Mouse (Mus musculus) spleen, postnatal 4 days (tissue): ENCODE data around the gene Kcnc3.
A peak's percentile ranks its signal among the peaks of the same experiment; 100 is the strongest.

Source experiments
- DNase-seq, 2 experiments: peaks; one replicate each; pipeline ENCODE4 v3.0.0; 2022; ENCODE audit warnings: low spot score in 2 of 2

Gene Kcnc3

DNA sequence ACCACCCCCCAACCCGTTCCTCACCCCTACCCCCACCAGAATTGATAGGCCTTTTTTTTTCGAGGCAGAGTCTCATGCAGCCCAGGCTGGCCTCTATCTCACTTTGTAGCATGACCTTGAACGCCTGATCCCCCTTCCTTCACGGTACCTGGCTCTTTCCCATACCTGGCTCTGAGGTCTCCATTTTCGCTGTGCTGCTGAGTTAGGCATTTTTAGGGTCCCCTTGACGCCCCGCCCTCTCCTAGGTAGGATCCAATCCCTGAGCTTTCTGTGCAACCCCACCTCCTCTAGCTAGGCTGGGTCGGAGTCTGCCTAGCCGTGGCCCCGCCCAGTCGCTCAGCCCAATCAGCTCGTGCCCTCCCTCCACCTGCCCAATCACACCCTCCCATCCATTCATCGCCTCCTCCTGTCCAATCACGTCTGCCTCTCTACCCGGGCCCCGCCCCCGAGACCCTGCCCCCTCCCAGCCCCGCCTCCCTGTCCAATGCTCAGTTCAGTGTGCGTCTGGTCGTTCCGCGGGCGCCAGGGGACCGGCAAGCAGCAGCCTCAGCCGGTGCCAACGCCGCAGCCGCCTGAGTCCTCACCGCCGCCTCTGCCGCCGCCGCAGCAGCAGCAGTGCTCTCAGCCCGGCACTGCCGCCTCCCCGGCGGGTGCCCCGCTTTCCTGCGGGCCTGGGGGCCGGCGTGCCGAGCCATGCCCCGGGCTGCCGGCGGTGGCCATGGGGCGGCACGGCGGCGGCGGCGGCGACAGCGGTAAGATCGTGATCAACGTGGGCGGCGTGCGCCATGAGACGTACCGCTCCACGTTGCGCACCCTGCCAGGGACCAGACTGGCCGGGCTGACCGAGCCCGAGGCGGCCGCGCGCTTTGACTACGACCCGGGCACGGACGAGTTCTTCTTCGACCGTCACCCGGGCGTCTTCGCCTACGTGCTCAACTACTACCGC is at the start of gene Kcnc3:
Kcnc3 (plus strand) TSS at position 263 of the 946 bp plus-strand sequence.
- DNase-seq = peak; percentile 84 to 90

DNA sequence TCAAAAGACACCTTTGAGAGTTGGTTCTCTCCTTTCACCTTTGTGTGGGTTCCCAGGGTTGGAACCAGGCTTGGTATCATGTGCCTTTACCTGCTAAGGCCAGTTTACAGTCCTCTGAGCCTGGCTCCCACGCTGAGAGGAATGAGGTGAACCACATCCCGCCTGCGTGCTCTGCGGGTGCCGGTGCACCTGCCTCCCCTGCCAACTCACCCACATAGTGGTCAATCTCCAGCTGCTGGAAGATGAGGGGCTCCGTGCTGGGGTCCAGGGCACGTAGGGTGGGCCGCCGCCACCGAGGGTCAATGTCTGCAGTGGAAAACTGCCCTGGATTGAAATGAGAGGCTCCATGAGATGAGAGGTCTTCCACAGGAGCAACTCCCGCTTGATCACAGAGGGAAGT is 47.9 kb upstream of the Kcnc3 start:
- no peak for DNase-seq

DNA sequence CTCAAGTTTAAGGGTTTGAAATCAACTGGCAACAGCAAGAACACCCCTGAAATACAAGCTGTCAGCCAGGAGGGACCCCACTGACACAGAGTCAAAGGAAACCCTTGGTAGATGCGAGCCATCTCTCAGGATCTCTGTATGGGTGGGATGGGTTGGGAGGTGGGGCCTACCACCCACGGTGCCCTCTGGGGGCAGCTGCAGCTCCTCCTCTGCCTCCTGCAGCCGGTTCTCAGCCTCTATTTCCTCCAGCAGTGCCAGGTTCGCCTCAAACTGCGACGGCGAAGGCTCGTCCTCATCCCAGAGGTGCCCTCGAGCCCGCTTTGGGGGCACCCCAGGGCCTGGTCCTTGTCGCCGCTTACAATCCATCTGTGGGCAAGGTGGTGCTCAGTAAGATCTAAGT is 47.4 kb upstream of the Kcnc3 start:
- DNase-seq = no peak

DNA sequence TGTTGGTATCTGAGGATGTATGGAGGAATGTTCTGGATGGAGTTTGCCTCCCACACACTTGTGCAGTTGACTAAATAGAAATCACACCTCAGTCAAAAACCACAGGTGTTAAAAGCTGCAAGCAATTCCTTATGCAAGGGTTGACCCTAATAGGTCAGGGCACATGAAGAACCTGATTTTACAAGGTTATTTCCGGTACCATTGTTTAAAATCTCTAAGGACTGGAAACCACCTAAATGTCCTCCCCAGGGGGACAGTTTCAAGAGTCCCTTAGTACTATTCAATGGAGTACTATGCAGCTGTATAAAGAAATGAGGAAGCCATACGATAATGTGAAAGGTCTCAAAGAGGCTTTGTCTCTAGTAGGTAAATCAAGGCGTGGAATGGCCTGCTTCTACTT is 44.2 kb upstream of the Kcnc3 start:
- DNase-seq = no peak

DNA sequence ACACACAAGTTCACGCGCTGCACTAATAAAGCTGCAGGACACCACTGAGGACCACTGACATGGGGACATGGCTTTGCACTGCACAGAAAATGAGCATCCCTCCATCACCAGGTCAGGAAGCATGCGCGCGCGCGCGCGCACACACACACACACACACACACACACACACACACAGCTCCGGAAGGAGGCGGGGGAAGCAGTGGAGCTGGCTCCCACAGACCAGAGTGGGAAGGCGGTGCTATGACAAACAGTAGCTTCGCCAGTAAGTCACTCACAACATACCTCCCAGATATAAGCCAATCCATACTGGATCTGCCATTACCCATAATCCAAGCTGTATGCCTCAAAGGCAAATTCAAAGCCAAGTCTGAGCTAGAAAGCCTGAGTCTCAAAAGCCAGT is 43.4 kb upstream of the Kcnc3 start:
- DNase-seq = no peak

DNA sequence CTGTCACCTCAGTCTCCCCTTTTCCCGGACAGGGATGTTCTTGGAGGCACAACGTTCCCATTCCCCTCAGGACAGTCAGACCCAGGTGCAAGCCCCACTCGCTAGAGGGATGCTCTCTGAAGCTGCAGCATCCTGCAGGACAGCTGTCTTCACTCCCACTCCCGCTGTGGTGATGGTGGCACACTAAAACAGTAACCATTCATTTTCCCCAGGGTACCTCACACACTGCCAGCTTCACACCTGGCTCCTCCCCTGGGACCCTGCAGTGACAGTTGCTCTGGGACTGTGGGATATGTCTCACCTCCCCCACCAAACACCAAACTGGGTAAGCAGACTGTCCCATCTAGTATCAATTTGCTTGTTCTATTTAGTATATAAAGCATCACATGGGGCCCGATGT is 42.7 kb upstream of the Kcnc3 start:
- DNase-seq = peak; percentile 44 to 69

DNA sequence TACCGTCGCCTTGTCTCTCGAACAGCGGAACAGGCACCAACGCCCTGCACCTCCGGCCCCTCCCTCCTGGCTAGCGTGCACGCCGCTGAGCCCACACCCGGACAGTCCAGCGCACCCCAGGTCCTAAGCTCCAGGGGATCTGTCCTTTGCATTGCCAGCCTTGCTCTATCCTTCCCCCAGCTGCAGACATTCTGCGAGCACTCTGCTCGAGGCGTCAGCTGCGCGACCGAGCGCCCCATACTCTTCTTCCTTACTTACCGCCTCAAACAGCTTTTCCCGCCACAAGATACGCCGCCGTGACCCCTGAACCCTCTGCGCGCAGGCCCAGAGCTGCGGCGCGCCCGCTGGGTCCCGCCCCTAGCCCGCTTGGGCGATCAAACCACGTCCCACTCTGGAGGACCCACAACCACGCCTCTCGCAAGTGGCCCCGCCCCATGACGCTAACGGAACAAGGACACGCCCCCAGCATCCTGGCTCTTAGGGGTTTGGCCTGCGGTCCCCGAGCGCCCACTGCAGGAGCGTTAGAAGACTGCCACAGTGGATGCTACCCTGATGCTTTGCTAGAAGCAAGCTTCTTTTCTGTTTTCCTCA is 41.9 kb upstream of the Kcnc3 start, which contains the start of gene Pold1:
Pold1 (minus strand) TSS at position 353 of the 591 bp plus-strand sequence.
- peak; percentile 100 for DNase-seq

DNA sequence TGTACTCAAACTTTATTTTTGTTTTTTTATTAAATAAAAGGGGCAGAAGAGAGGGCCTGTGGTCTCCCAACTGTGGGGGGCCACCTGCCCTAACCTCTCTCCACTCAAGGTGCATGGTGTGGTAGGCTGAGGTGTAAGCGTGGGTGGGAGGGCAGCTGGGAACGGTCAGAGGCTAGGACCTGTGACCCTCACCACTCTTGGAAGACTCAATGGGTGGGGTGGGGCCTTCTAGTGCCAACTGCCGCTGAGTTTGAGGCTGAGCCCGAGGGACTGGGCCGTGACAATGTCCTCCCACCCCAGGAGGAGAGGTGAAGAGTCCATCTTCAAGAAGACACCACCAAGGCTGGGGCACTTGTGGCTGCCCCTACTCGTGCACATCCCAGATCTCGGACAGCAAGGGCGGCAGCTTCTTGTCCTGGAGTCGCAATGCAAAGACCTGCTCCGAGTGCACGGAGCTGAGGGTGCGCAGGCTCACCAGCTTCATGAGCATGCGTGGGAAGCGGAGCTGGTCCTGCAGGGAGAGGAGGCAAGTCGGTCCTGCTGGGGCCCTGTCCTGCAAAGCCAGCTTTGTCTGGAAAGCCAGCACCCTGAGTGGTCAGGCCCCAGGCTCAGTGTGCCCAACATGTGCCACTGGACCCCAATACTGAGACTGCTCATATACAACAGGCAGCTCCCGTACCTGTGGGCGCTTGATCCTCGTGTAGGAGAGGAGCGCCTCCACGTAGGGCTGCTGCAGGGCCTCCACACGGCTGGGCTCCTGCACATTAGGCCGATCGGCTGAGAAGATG is 40.6 kb upstream of the Kcnc3 start:
- DNase-seq = peak in 1 of 2 experiments; percentile 64

DNA sequence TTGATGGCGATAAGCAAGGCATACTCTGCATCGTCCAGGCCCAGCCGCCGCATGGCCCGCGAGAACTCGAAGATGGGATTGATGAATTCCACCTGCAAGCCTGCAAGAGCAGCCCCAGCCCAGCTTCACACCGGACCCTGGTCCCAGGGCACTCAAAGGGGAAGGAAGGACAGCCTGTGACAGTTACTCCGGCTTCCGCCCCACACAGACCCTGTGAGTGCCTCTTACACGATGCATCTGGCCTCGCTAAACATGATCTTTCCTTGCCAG is 40.1 kb upstream of the Kcnc3 start:
- DNase-seq = no peak

DNA sequence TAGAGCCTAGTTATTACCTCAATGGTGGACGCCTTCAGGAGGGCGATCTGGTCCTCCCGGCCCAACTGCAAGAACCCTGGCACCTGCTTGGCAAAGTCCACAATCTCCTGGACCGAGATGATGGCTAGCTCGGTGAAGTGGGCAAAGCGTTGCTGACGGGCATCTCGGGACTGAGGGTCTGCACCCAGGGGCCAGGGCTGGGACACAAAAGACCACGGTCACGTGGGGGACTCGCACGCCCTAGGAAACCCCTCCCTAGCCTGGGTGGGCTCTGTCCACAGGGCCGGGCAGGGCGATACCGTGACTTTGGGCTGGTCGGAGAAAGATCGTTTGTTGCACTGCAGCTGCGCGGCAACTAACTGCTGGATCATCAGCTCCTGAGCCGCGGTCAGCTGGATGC is 39.2 kb upstream of the Kcnc3 start:
- no peak for DNase-seq

DNA sequence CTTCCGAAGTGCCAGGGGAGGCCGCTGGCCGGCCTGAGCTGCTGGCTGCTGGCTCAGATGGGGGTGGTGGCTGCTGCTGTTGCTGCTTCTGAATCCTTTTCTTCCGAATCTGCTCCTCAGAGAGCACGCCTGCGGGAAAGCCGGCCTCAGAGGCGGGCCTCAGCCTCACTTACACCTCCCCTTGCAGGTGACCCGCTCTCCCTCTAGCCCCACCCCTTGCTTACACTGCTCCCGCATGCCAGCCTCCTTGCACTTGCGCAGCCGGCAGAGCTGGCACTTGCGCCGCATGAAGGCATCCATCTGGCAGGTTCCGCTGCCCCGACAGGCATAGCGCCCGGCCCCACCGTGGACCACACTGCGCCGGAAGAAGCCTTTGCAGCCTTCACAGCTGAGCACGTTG is 38.7 kb upstream of the Kcnc3 start:
- DNase-seq = peak in 1 of 2 experiments; percentile 68

DNA sequence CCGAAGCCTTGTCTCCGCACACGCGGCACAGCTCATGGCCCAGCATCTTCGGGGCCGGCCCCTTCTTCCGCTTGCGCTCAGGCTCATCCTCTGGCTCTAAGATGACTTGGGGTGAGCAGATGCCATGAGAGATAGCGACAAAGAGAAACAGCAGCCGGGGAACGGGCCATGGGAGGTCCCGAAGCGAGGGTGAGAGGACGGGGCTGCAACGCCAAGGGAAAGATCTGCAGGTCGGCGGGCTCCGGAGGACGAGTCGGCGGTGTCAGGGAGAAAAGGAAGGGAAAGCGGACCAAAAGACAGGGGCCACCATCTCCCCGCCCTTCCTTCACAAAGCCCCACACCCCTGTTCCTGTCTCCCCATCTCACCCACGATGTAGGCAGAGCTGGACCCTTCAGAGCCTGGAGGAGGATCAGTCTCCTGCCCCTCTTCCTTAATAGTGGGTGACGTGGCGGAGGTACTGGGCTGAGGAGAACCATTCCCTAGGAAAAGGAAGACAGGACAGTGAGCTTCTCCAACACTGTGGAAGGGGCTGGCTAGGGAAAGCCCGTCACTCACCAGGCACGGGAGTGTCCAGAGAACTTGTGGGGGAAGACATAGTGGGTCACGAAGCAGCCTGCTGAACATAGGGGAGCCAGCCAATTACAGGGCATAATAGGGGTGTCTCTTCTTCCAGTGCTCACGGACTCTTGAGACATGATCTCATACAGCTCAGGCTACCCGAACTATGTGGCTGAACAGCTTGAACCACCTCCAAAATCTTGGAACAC is 38.1 kb upstream of the Kcnc3 start:
- DNase-seq = peak in 1 of 2 experiments; percentile 65

DNA sequence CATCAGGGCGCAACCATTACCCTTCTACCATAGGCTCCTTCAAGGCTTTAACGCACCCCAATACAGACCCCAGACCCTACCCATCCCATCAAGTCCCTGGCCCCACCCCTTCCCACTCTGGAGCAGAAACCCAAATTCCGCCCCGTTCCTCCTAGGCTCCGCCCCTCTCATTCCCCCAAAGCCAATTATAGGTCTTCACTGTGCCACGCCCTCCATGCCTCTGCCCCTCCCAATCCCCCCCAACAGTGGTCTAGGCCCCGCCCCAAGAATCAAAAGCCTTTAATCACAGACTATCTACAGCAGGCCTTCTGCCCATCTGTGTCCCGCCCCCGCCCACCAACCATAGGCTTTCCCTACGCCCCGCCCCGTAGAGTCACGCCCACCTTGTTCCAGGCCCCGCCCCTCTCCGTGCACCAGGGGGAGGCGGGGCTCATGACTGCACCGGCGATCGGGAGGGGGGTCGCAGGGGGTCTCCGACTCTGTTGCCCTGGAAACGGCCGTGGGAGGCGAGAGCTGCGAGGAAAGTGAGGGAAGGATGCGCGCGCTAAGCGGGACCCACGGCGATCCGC is 37.2 kb upstream of the Kcnc3 start:
- DNase-seq = peak; percentile 91 to 96

DNA sequence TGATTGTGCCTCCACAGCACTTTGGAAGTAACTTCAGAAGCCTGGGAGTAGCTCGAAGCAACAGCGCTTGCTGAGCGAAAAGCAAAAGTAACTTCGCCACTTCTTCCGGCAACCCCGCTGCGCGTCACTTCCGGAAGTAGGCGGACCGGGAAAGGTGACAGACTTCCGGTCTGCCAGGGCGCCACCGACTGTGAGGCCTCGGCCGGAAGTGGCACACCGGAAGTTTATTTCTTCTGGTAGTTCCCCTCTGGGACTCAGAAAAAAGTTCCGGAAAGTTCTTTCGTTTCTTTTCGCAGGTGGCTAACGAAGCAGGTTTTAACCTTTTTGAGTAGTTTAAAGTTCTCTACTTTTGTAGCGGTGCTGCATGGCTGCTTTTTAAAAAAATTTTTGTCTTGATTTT is 36.6 kb upstream of the Kcnc3 start, which contains the start of gene Nr1h2:
Nr1h2 (minus strand) TSS at position 126 of the 400 bp plus-strand sequence.
- DNase-seq = peak; percentile 95 to 97

DNA sequence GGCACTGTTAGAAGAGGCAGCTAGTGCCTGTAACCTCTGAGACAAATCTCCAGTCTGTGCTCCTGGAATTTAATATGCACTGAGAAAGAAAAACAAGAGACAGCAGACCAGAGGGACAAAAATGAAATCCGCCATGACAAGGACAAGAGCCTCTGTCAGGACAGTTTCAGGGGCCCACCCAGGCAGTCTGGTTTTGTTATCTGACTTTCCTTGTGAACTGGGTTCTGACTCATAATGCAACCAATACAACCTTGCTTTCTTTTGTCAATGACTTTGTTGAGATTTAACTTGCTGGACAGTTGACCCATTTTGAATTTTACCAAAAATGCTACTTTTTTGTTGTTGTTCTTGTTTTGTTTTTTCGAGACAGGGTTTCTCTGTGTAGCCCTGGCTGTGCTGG is 32.8 kb upstream of the Kcnc3 start:
- DNase-seq = no peak

DNA sequence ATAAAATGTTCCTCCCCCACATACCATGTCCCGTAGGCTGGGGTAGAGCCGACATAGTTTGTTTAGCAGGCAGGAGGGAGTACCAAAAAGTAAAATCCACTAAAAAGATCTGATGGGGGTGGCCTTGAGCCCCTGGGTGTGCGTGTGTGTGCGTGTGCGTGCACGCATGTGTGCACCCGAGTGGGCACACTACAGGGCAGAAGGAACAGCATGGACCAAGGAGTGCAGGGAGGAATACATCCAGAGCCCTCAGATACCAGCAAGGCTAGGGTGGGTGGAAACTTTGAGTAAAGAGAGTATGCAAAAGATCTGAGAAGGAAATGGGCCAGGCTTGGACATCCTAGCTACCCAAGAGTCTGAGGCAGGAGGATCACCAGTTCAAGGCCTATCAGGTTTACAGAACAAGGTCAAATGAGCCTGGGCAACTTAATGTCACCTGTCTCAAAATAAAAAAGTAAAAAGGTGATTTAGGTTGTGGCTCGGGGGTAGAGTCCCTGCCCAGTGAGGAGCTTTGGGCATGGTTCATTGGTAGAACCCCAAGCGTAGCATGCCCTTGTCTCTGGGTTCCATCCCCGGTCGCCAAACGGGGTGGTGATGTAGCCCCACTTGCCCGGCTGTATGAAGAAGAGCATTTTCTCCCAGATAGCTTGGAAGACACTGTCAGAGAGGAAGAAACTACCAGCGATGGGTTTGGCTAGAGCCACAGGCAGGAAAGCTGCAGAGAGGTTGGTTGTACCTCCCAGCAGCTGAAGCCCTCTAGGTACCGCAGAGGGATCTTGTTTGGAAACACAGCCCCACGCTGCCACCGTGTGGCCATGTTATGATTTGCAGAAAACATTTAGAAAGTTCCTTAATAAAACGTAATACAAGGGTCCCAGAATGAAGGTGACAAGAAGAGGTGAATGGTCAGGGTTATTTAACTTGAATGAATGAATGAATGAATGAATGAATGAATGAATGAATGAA is 29.7 kb upstream of the Kcnc3 start:
- peak; percentile 80 to 89 for DNase-seq

DNA sequence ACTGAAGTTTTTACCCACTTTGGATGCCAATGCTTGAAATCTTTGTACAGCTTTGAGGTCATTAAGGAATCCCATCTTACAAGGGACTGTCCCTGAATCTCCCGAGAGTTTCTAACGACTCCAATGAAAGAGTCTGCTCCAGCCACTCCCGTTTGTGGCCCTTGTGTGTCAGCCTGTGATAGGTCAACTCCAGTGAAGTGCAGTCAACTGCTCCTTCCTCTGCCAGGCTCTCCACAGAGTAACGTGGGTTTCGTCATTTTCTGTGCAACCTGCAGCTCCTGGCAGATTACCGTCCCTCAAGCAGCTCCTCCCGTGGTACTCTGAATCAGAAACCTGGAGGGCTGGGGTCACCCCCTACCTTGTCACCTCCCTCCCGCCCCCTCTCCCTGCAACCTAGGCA is 27.2 kb upstream of the Kcnc3 start:
- DNase-seq = no peak

DNA sequence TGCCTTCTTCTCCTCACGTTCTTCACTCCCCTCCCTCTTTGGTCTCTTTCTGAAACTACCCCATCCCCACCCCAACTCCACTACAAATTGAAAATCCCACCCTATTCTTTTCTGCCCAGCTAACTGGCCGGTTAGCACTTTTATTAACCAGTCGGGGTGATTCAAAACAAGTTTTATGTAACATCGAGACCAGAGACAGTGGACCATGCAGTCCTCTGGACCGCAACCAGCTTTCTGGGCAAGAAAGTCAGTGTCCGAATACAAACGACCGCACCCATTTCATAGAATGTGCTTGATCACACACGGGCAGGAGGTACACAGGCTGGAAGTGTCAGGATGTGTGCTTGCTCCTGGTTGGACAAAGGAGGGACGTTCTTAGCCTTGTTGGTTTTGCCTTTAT is 26.0 kb upstream of the Kcnc3 start:
- DNase-seq = no peak

DNA sequence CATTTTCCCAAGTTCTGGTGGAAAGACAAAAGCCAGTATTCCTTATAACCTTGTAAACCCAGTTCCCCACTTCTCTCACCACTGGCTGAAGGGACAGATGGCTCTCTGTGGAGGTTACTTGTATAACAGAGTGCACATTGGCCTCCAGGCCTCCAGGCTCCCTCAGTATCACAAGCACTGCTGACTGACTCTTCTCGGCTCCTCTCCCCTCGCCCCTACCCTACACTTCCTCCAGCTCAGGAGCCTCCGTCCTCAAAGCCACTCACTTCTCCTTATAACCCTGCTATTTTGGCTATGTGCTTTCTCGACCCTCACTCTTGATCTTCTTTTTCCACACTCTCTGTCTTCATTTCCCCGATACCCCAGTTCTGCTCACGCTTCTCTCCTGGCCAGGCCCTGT is 25.1 kb upstream of the Kcnc3 start:
- no peak for DNase-seq

DNA sequence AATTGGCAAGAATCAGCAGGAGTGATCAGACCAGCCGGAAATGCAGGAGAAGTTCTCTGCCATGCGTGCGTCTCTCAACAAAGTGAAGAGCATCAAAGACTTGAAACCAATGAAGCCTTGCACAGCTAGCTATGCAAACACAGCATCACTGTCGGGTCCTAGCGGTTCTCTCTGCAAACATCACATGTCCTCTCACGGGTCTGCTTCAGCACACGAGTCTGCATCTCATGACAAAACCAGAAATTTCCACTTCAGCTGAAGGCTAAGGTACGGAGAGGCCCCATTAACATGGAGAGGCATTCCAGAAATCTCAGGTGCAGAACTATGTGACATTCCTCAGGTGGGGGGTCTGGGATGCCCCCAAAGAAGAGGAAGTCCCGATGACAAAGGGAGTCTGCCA is 21.7 kb upstream of the Kcnc3 start:
- DNase-seq = no peak
